Mouse (Mus musculus): Measurements from ENCODE around the gene Cacna1e. TPM values are rescaled to one million over a fixed set of nuclear protein-coding genes. Genes with fewer than 3 reads are reported as not detected.

The Cacna1e gene
- total and polyA plus RNA-seq, 3 experiments: not detected

DNA sequence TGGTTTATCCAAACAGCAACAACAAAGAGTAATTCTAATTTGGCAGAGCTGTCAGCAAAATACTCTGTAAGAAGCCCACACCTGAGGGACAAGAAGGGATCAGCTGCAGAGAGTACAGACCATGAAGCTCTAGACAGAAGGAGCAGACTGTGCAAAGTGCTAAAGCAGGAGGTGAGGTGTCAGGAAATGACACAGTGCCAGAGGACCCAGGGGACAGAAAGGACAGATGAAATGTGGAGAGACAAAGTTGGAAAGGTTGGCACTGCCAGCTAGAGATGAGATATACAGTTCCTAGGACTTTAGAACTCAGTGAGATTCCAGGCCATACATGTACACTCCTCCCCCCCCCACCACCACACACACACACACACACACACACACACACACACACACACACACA lies 113.2 kb downstream of the Cacna1e start:
- no peaks in the 10 kb centered on the region for H3K4me1 ChIP-seq (ENCODE audit: control insufficient read depth in 1 of 2, insufficient read depth in 2 of 2, low read length in 2 of 2)
- TF ChIP-seq RCOR1 (IDR thresholded peaks at IDR 0.05; ENCODE audit: low read depth, low read length): no peak
- TF ChIP-seq MXI1 (IDR thresholded peaks at IDR 0.05; ENCODE audit: low read depth, low read length): no peak
- no peak for TF ChIP-seq GATA1 (IDR thresholded peaks at IDR 0.05; ENCODE audit: low read depth, low read length)
- TF ChIP-seq E2F4 (IDR thresholded peaks at IDR 0.05; ENCODE audit: borderline replicate concordance, low read depth, low read length): no peak
- TF ChIP-seq KAT2A (conservative IDR thresholded peaks at IDR 0.05; ENCODE audit: low read depth, low read length): no peak
- no peak for TF ChIP-seq MAFK (IDR thresholded peaks at IDR 0.05; ENCODE audit: borderline replicate concordance, low read depth, low read length)
- TF ChIP-seq ZNF384 (IDR thresholded peaks at IDR 0.05; ENCODE audit: low read depth, low read length): no peak
- H3K9ac ChIP-seq (ENCODE audit: control insufficient read depth, low read depth, low read length, poor library complexity, severe bottlenecking): no peak overlapping the region
- no peak overlapping the region for H3K27ac ChIP-seq (ENCODE audit: control insufficient read depth, low read depth, low read length)
- no peaks in the 10 kb centered on the region for H3K9me3 ChIP-seq (replicated peaks; ENCODE audit: insufficient read depth, low read length)
- H3K4me3 ChIP-seq (ENCODE audit: control insufficient read depth in 1 of 2, insufficient read depth in 1 of 2, low read depth in 2 of 2, low read length in 2 of 2): no peak overlapping the region
- no peaks in the 10 kb centered on the region for H3K79me2 ChIP-seq (ENCODE audit: control insufficient read depth, insufficient read depth, low read length, poor library complexity)
- no peak for DNase-seq (ENCODE audit: low read depth, low spot score)
- no peaks in the 10 kb centered on the region for H3K36me3 ChIP-seq (ENCODE audit: control insufficient read depth in 1 of 2, insufficient read depth in 2 of 2, low read length in 2 of 2)
- H3K27me3 ChIP-seq (ENCODE audit: control insufficient read depth in 1 of 2, insufficient read depth in 2 of 2, low read length in 2 of 2): no peaks in the 10 kb centered on the region; a peak in 1 of 4 replicates

GRCm38 (mm10) chr1:154770542-154770941 lies 113.8 kb downstream of the Cacna1e start:
- Histone ChIP-seq H3K36me3 (ENCODE audit: control insufficient read depth in 1 of 2, insufficient read depth in 2 of 2, low read length in 2 of 2) (no peaks in the 10 kb centered on the region), H3K9ac (ENCODE audit: control insufficient read depth, low read depth, low read length, poor library complexity, severe bottlenecking) (no peak overlapping the region), H3K4me1 (ENCODE audit: control insufficient read depth in 1 of 2, insufficient read depth in 2 of 2, low read length in 2 of 2) (no peaks in the 10 kb centered on the region), H3K27me3 (ENCODE audit: control insufficient read depth in 1 of 2, insufficient read depth in 2 of 2, low read length in 2 of 2) (no peaks in the 10 kb centered on the region; a peak in 1 of 4 replicates), H3K4me3 (ENCODE audit: control insufficient read depth in 1 of 2, insufficient read depth in 1 of 2, low read depth in 2 of 2, low read length in 2 of 2) (no peak overlapping the region), H3K79me2 (ENCODE audit: control insufficient read depth, insufficient read depth, low read length, poor library complexity) (no peaks in the 10 kb centered on the region), H3K27ac (ENCODE audit: control insufficient read depth, low read depth, low read length) (no peak overlapping the region), H3K9me3 (replicated peaks; ENCODE audit: insufficient read depth, low read length) (no peaks in the 10 kb centered on the region)
- no peak for DNase-seq (ENCODE audit: low read depth, low spot score)
- no peak for TF ChIP-seq BHLHE40 (IDR thresholded peaks at IDR 0.05; ENCODE audit: borderline replicate concordance, low read depth, low read length)
- no peak for TF ChIP-seq EP300 (IDR thresholded peaks at IDR 0.05; ENCODE audit: low read depth in 1 of 2, low read length in 2 of 2)
- TF ChIP-seq GATA1 (IDR thresholded peaks at IDR 0.05; ENCODE audit: low read depth, low read length): no peak
- TF ChIP-seq NELFE (IDR thresholded peaks at IDR 0.05; ENCODE audit: low read depth, low read length): no peak
- TF ChIP-seq MEF2A (IDR thresholded peaks at IDR 0.05; ENCODE audit: extremely low read depth, insufficient replicate concordance, low read depth, low read length, poor library complexity, severe bottlenecking): no peak

- H3K27ac ChIP-seq (ENCODE audit: control insufficient read depth, low read depth, low read length): no peak overlapping the region
- no peaks in the 10 kb centered on the region; a peak in 1 of 4 replicates for H3K27me3 ChIP-seq (ENCODE audit: control insufficient read depth in 1 of 2, insufficient read depth in 2 of 2, low read length in 2 of 2)
- H3K4me1 ChIP-seq (ENCODE audit: control insufficient read depth in 1 of 2, insufficient read depth in 2 of 2, low read length in 2 of 2): no peaks in the 10 kb centered on the region
- H3K79me2 ChIP-seq (ENCODE audit: control insufficient read depth, insufficient read depth, low read length, poor library complexity): no peaks in the 10 kb centered on the region
- no peaks in the 10 kb centered on the region for H3K36me3 ChIP-seq (ENCODE audit: control insufficient read depth in 1 of 2, insufficient read depth in 2 of 2, low read length in 2 of 2)
- no peak overlapping the region for H3K4me3 ChIP-seq (ENCODE audit: control insufficient read depth in 1 of 2, insufficient read depth in 1 of 2, low read depth in 2 of 2, low read length in 2 of 2)
- no peak for DNase-seq (ENCODE audit: low read depth, low spot score)
- no peak overlapping the region for H3K9ac ChIP-seq (ENCODE audit: control insufficient read depth, low read depth, low read length, poor library complexity, severe bottlenecking)
- no peaks in the 10 kb centered on the region for H3K9me3 ChIP-seq (replicated peaks; ENCODE audit: insufficient read depth, low read length)
- TF ChIP-seq TAL1 (IDR thresholded peaks at IDR 0.05; ENCODE audit: low read length) (no peak), TCF12 (IDR thresholded peaks at IDR 0.05; ENCODE audit: low read depth, low read length) (no peak), RCOR1 (IDR thresholded peaks at IDR 0.05; ENCODE audit: low read depth, low read length) (no peak), MYC (IDR thresholded peaks at IDR 0.05; ENCODE audit: low read depth, low read length) (no peak), USF2 (IDR thresholded peaks at IDR 0.05; ENCODE audit: borderline replicate concordance in 1 of 2, insufficient read depth in 1 of 2, low read depth in 1 of 2, low read length in 2 of 2) (no peak)
Measured at GRCm38 (mm10) chr1:154763132-154763531, 121.2 kb downstream of the Cacna1e start.
